Mouse (Mus musculus) embryonic fibroblast, embryonic 13.5 days (primary cell): Measurements from ENCODE around the gene Gm9508. TPM values are rescaled to one million over a fixed set of nuclear protein-coding genes. Genes with fewer than 3 reads are reported as not detected.
"Not testable (repeated sequence)": the region's sequence is repeated elsewhere in the genome, so short reads cannot be mapped to it uniquely, and the experiment has no call there.

Experiments used
- H3K27ac ChIP-seq: 2 replicates; pipeline ENCODE4 v1.5.1; 2012; ENCODE audit warnings: low read length, control low read depth, inconsistent platforms; ENCODE audit not compliant: insufficient read depth
- H3K4me1 ChIP-seq: 2 replicates; pipeline ENCODE4 v1.6.1; 2011; ENCODE audit warnings: low read length; ENCODE audit not compliant: control insufficient read depth, insufficient read depth
- H3K4me3 ChIP-seq: 2 replicates; pipeline ENCODE4 v1.5.1; 2011; ENCODE audit warnings: mild to moderate bottlenecking, control low read depth, low read length; ENCODE audit not compliant: insufficient read depth
- CTCF ChIP-seq: IDR thresholded peaks from 2 replicates; pipeline ENCODE4 v1.5.1; 2011; ENCODE audit warnings: mild to moderate bottlenecking, control low read depth, low read length, moderate library complexity, borderline replicate concordance; ENCODE audit not compliant: insufficient read depth
- POLR2A ChIP-seq: IDR thresholded peaks from 2 replicates; pipeline ENCODE4 v1.6.1; 2011; ENCODE audit warnings: low read depth, mild to moderate bottlenecking, control low read depth, low read length, moderate library complexity
- polyA plus RNA-seq: library from polyadenylated mRNA; stranded (reverse); fragments of >200 nt; gene quantifications from 2 replicates; pipeline ENCODE4 v1.2.4, GENCODE M21; 2011; ENCODE audit warnings: low read depth; ENCODE audit not compliant: missing spikeins, insufficient read length

Gm9508 gene
- polyA plus RNA-seq, 1 experiment, result not detected

GRCm38 (mm10) chr10:77709831-77710230, 12.8 kb upstream of the Gm9508 start:
- Histone ChIP-seq H3K27ac (no peak overlapping the region), H3K4me1 (no peaks in the 10 kb centered on the region), H3K4me3 (no peak overlapping the region)
- TF ChIP-seq CTCF, result no peak
- TF ChIP-seq POLR2A, result no peak

DNA sequence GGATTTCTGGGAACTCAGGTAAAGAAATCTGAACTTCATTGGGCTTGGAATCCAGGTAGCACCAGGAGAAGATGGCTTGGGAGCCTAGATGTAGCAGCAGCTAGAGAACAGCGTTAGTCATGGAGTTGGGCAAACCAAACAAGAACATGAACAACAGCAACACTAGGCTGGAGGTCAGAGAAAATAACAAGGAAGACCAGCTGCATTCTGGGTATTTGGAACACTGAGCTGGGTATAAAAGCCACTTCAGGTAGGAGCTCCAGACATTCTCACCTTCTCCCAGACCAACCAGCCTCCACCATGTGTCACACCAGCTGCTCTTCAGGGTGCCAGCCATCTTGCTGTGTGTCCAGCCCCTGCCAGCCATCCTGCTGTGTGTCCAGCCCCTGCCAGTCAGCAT, 9.3 kb upstream of the Gm9508 start, which contains the start of gene Gm10272:
TSS of gene Gm10272 (plus strand) at position 301 of the 400 bp plus-strand sequence.
- Histone ChIP-seq H3K4me1 (no peaks in the 10 kb centered on the region), H3K4me3 (no peak within 1 kb of the TSS), H3K27ac (no peak within 1 kb of the TSS)
- no peak for TF ChIP-seq POLR2A
- no peak for TF ChIP-seq CTCF

DNA sequence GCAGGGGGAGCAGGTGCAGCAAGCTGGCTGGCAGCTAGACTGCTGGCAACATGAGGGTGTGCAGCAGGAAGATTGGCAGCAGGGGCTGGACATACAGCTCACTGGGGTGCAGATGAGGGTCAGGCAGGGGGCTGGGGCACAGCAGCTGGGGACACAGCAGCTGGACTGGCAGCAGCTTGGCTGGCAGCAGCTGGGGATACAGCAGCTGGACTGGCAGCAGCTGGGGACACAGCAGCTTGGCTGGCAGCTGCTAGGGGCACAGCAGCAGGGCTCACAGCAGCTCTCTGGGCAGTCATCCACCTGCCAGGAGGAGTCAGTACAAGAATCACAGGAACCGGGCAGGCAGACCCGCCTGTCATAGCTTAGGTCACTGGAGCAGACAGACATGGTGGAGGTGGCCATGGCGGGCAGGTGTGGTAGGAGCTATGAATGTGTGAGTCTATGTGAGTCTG, 6.7 kb downstream of the Gm9508 start, which contains the start of gene Gm19402:
TSS of gene Gm19402 (minus strand) at position 402 of the 452 bp plus-strand sequence.
- not testable (repeated sequence) for H3K4me1 ChIP-seq, H3K27ac ChIP-seq, H3K4me3 ChIP-seq

- H3K27ac ChIP-seq, result no peak overlapping the region
- H3K4me3 ChIP-seq, result no peak overlapping the region
- H3K4me1 ChIP-seq, result no peaks in the 10 kb centered on the region
Observed at GRCm38 (mm10) chr10:77687021-77687420, 10.0 kb downstream of the Gm9508 start.

GRCm38 (mm10) chr10:77685895-77686664, 11.0 kb downstream of the Gm9508 start, which contains the start of gene Tspear:
TSS of gene Tspear (plus strand) at chr10:77686569.
- Histone ChIP-seq H3K4me3 (no peak within 1 kb of the TSS), H3K4me1 (no peaks in the 10 kb centered on the region), H3K27ac (no peak within 1 kb of the TSS)
- TF ChIP-seq POLR2A (no peak), CTCF (no peak)

More at GRCm38 (mm10) chr10:77687021-77687420, 10.0 kb downstream of the Gm9508 start:
- TF ChIP-seq CTCF, result no peak
- no peak for TF ChIP-seq POLR2A

DNA sequence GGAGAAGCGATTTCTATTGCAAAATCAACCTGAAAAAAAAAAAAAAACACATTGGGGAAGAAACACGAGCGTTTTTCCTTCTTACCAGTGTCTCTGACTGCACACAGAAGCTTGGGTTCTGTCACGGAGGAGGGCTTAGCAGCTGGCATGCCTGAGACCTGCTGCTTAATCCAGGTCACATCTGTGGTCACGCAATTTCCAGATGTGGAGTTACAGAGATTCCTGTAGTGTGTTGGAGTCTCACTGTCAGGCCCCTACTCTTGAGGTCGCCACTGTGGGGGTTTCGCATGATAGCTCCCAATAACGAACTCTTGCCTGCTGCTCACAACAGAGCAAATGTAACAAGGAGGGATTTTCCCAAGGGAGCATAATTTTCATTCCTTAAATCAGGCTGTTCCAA, 12.9 kb downstream of the Gm9508 start:
- no peaks in the 10 kb centered on the region for H3K4me1 ChIP-seq
- H3K4me3 ChIP-seq, result no peak overlapping the region
- TF ChIP-seq POLR2A, result no peak
- TF ChIP-seq CTCF, result no peak
- H3K27ac ChIP-seq, result no peak overlapping the region

DNA sequence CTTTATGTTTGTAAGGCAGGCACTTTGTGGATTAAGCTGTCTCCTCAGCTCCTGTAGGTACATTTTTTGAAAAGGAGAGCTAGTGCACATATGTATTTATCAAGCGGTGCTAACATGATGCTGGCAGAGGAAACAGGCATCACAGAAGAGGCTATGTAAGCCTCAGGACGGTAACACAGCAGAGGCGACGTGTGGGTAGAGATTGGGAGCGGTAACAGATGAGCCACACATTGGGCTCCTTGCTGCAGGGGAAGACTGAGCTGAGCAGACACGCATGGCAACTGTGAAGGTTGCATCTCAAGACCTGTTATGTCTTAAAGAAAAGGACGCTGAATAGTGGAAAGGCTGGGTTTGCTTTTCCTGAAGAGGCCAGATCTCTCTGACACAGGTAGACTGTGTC, 14.0 kb downstream of the Gm9508 start:
- no peak for TF ChIP-seq CTCF
- TF ChIP-seq POLR2A, result no peak
- no peaks in the 10 kb centered on the region for H3K4me1 ChIP-seq
- H3K4me3 ChIP-seq, result no peak overlapping the region
- no peak overlapping the region for H3K27ac ChIP-seq

- no peak overlapping the region for H3K27ac ChIP-seq
- H3K4me3 ChIP-seq, result no peak overlapping the region
- no peaks in the 10 kb centered on the region for H3K4me1 ChIP-seq
- TF ChIP-seq CTCF (no peak), POLR2A (no peak)
Observed at GRCm38 (mm10) chr10:77677562-77677961, 19.5 kb downstream of the Gm9508 start.

- Histone ChIP-seq H3K4me3 (no peak overlapping the region), H3K4me1 (no peaks in the 10 kb centered on the region), H3K27ac (no peak overlapping the region)
- no peak for TF ChIP-seq POLR2A
- TF ChIP-seq CTCF, result no peak
Observed at GRCm38 (mm10) chr10:77673765-77674164, 23.3 kb downstream of the Gm9508 start.

DNA sequence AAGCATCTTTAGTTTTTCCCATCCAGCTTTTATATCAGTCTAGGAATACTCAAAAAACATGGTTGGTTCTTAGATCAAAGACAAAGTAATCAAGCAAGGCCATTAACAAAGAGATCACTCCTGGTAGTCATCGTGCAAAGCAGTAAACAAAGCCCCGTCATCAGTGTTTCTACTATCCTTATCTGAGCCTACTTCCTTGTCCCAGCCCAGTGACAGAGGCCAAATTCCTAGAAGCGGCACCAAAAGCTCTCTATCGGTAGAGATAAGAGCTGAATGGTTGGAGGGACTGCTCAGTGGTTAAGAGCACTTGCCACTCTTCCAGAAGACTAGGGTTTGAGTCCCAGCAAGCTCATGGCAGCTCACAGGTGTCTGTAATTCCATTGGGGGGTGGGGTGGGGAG, 25.5 kb downstream of the Gm9508 start:
- H3K27ac ChIP-seq, result no peak overlapping the region
- no peak for TF ChIP-seq POLR2A
- no peak for TF ChIP-seq CTCF
- no peak overlapping the region for H3K4me3 ChIP-seq
- no peaks in the 10 kb centered on the region for H3K4me1 ChIP-seq
